Mouse (Mus musculus) adrenal gland, adult 10 weeks (tissue): ENCODE data around the gene Cul1. TPM values are rescaled to one million over a fixed set of nuclear protein-coding genes. Genes with fewer than 3 reads are reported as not detected.

Experiments
- polyA plus RNA-seq: library from polyadenylated mRNA; stranded (reverse); fragments of 350-450 nt; fragmentation: Illumina TruSeq; extraction: RNeasy Lipid Tissue Mini Kit (QIAGEN cat#74804); gene quantifications from one replicate; pipeline ENCODE4 v1.2.3, GENCODE M21; 2014; ENCODE audit warnings: low read depth, low replicate concordance

Gene Cul1
- polyA plus RNA-seq = 238 TPM

GRCm38 (mm10) chr6:47453098-47453497 is at the start of gene Cul1:
Gene Cul1 (plus strand): TSS chr6:47453398.

Other genes starting within 250 kb of the Cul1 start
- gene Ezh2, start 141.9 kb downstream of the Cul1 start, polyA plus RNA-seq = 18.3 TPM